Mouse (Mus musculus) midbrain, postnatal 0 days (tissue): Measurements from ENCODE around the gene Fkbp9. TPM values are rescaled to one million over a fixed set of nuclear protein-coding genes. Genes with fewer than 3 reads are reported as not detected.

Experiments
- ATAC-seq: fragments of 200-750 bp; cut with Nextera tagmentation; 2 replicates; pipeline ENCODE4 v1.8.0; 2017; ENCODE audit warnings: moderate number of reproducible peaks, mild to moderate bottlenecking, moderate TSS enrichment, moderate library complexity; ENCODE audit not compliant: low FRiP score
- DNase-seq: peaks from one replicate; pipeline ENCODE4 v3.0.0-alpha.2; 2015; ENCODE audit warnings: low spot score
- H3K27ac ChIP-seq: fragments of 300-500 bp; sonication (generic); 2 replicates; pipeline ENCODE4 v1.5.1; 2014; ENCODE audit warnings: low read depth, mild to moderate bottlenecking, low read length, mixed read lengths
- H3K27me3 ChIP-seq: fragments of 300-500 bp; sonication (generic); 2 replicates; pipeline ENCODE4 v1.6.1; 2014; ENCODE audit warnings: low read length, control low read depth, mixed read lengths; ENCODE audit not compliant: insufficient read depth
- H3K36me3 ChIP-seq: fragments of 300-500 bp; sonication (generic); 2 replicates; pipeline ENCODE4 v1.6.1; 2014; ENCODE audit warnings: low read length, control low read depth, mixed read lengths; ENCODE audit not compliant: insufficient read depth
- H3K4me1 ChIP-seq: fragments of 300-500 bp; sonication (generic); 2 replicates; pipeline ENCODE4 v1.6.1; 2014; ENCODE audit warnings: mild to moderate bottlenecking, control low read depth, antibody characterized with exemption, low read length, mixed read lengths; ENCODE audit not compliant: insufficient read depth
- H3K4me2 ChIP-seq: fragments of 300-500 bp; sonication (generic); 2 replicates; pipeline ENCODE4 v1.6.1; 2014; ENCODE audit warnings: low read depth, mild to moderate bottlenecking, low read length, mixed read lengths; ENCODE audit not compliant: poor library complexity, severe bottlenecking
- H3K4me3 ChIP-seq: fragments of 300-500 bp; sonication (generic); 2 replicates; pipeline ENCODE4 v1.5.1; 2014; ENCODE audit warnings: low read depth, mild to moderate bottlenecking, low read length, moderate library complexity
- H3K9ac ChIP-seq: fragments of 300-500 bp; sonication (generic); replicated peaks from 2 replicates; pipeline ENCODE4 v1.6.1; 2014; ENCODE audit warnings: mild to moderate bottlenecking, low read length, moderate library complexity, mixed read lengths; ENCODE audit not compliant: poor library complexity, severe bottlenecking
- H3K9me3 ChIP-seq: fragments of 300-500 bp; sonication (generic); 2 replicates; pipeline ENCODE4 v1.6.1; 2016; ENCODE audit warnings: low read length, control low read depth
- CTCF ChIP-seq: IDR thresholded peaks from 2 replicates; pipeline ENCODE4 v1.5.1; 2016; ENCODE audit warnings: antibody characterized with exemption, mild to moderate bottlenecking
- WGBS: fragments of 180-500 bp; shearing (Covaris S2); extraction: QIAGEN DNeasy Blood & Tissue Kit; methylation state at CpG from one replicate; pipeline ENCODE4 v1.1.7; 2014; 5-methylcytosine and 5-hydroxymethylcytosine counted together
- polyA plus RNA-seq: library from polyadenylated mRNA; unstranded; fragments of >200 nt; fragmentation: Nextera tagmentation; extraction: Ambion mirVana; gene quantifications from 2 replicates; pipeline ENCODE4 v1.2.1, GENCODE M21; 2015
- total RNA-seq: library from RNA; depleted of rRNA; stranded (reverse); fragments of >200 nt; gene quantifications from 2 replicates; pipeline ENCODE4 v1.2.3, GENCODE M21; 2014

Gene Fkbp9
- total and polyA plus RNA-seq, 2 experiments from 2014 or later = 31.9 to 46.5 TPM

DNA sequence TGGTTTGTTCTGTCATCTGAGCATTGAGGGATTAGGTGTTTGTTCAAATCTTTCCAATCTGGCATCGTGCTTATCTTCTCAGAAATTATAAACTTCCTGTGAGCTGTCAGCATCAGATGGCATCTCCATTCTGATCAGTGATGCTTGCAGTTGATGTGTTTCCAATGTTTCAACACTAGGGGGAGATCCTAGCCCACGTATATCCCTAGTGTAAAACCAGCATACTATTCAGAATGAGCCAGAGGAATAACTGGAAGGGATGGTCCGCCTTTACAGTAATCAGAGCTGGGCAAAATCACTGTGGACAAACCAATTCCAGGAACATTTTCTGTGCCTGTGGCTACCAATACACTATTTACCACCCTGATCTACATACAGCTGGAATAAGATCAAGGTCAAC, 23.2 kb upstream of the Fkbp9 start:
- no peak overlapping the region for H3K4me3 ChIP-seq
- peak; percentile 73 for DNase-seq
- no peak overlapping the region for H3K9ac ChIP-seq
- H3K27me3 ChIP-seq = no peaks in the 10 kb centered on the region; the same call in 1 of the 2 replicates
- TF ChIP-seq CTCF = peak; percentile 95
- peak; percentile 87 for ATAC-seq
- H3K27ac ChIP-seq = no peak overlapping the region
- no peak overlapping the region for H3K4me2 ChIP-seq
- no peaks in the 10 kb centered on the region for H3K36me3 ChIP-seq
- no peaks in the 10 kb centered on the region for H3K9me3 ChIP-seq
- no peaks in the 10 kb centered on the region for H3K4me1 ChIP-seq
- WGBS = 11% methylated on average over 3 of the region's 3 CpGs

DNA sequence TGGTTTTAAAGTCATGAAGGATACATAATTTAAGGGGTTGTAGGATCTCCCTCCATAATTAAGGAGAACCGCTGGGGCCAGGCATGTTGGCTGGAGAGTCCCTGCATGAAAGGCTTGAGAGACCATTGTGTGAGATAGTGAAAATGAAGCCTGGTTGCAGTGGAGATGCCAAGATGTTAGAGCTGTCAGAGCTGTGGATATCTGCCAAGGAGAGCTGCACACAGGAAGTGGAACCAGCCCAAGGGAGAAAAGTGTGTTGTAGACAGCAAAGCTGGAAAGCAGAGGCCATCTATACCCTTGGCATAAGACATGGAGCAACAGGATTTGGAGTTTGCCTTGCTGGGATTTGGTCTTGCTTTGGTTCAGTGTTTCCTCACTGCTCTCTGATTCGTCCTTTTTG, 18.5 kb upstream of the Fkbp9 start:
- no peak overlapping the region for H3K4me3 ChIP-seq
- no peaks in the 10 kb centered on the region for H3K27me3 ChIP-seq
- no peaks in the 10 kb centered on the region for H3K4me1 ChIP-seq
- ATAC-seq (no peak), DNase-seq (peak; percentile 55)
- H3K9ac ChIP-seq = no peak overlapping the region
- no peak overlapping the region for H3K4me2 ChIP-seq
- H3K9me3 ChIP-seq = no peaks in the 10 kb centered on the region
- no peak overlapping the region for H3K27ac ChIP-seq
- no peaks in the 10 kb centered on the region for H3K36me3 ChIP-seq
- 40% methylated on average over 2 of the region's 2 CpGs for WGBS
- TF ChIP-seq CTCF = no peak

DNA sequence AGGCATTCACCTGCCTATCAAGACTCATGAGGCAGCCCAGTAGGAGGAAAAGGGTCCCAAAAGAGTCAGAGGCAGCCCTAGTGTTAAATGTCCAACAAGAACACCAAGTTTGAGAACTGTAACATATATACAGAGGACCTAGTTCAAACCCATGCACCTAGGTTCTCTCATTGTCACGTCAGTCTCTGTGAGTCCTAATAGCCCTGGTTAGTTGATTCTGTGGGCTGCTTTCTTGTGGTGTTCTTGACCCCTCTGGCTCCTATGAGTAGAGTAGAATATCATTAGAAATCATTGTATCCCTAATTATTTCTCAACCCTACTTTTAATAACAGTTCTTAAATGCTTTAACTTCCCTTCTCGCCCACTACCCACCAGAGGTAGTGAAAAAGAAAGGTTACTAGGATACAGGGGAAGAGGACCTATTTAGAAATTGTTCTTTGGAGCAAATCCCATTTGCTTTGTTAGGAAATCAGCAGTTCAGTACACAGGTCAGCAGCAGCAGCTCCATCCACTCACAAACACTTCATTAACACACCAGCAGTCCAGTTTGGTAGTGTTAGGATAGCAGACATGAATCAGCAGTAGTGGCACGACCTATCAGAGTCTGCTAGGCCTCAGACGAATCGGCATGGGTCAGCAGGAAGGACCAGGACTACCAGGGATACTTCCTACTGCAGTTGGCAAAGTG, 13.3 kb upstream of the Fkbp9 start:
- no peak overlapping the region for H3K4me3 ChIP-seq
- H3K9ac ChIP-seq = no peak overlapping the region
- ATAC-seq (no peak), DNase-seq (no peak)
- no peak for TF ChIP-seq CTCF
- no peaks in the 10 kb centered on the region for H3K4me1 ChIP-seq
- H3K4me2 ChIP-seq = no peak overlapping the region
- H3K27ac ChIP-seq = no peak overlapping the region
- H3K36me3 ChIP-seq = no peaks in the 10 kb centered on the region
- WGBS = 78% methylated on average over 5 of the region's 5 CpGs
- no peaks in the 10 kb centered on the region for H3K27me3 ChIP-seq
- H3K9me3 ChIP-seq = no peaks in the 10 kb centered on the region

DNA sequence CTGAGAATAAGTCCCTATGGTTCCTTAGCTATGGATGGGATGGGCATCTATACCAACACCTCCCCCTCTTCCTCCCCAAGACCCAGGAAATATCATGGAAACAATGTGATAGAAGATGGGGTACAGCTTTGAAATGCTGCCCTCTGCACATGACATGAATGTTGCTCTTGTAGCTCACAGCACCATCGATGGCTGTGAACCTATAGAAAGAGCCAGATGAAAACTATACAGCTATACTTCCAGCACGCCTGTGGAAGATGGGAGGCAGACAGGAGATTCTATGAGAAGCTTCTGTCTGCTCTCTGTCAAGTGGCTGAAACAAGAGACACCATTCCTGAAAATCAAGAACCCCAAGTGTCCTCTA, 12.8 kb upstream of the Fkbp9 start:
- 91% methylated on average over 2 of the region's 2 CpGs for WGBS
- TF ChIP-seq CTCF = no peak
- no peak overlapping the region for H3K9ac ChIP-seq

DNA sequence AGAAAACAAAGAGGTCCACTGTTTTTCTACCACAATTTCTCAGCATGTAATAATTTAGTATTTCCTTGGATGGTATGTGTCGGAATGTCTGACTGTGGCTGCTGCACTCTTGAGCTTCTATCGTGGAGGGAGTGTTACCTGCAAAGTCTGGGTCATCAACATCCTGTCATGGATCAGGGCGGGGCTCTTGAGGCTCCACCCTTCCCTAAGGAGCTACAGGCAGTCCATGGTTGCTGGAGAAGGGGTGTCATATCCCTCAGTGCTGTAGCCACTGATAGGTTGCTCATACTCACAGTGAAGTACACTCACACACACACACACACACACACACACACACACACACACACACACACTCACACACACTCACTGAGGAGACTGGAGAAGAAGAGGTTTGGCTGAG, 6.2 kb upstream of the Fkbp9 start:
- no peaks in the 10 kb centered on the region for H3K4me1 ChIP-seq
- no peaks in the 10 kb centered on the region for H3K9me3 ChIP-seq
- no peak overlapping the region for H3K9ac ChIP-seq
- ATAC-seq (no peak), DNase-seq (no peak)
- H3K4me3 ChIP-seq = no peak overlapping the region
- H3K27me3 ChIP-seq = no peaks in the 10 kb centered on the region
- H3K36me3 ChIP-seq = no peaks in the 10 kb centered on the region
- TF ChIP-seq CTCF = no peak
- no peak overlapping the region for H3K27ac ChIP-seq
- 55% methylated on average over 3 of the region's 3 CpGs for WGBS
- no peak overlapping the region for H3K4me2 ChIP-seq

More for the DNA sequence above, 12.8 kb upstream of the Fkbp9 start:
- no peaks in the 10 kb centered on the region for H3K27me3 ChIP-seq
- no peaks in the 10 kb centered on the region for H3K9me3 ChIP-seq
- no peaks in the 10 kb centered on the region for H3K4me1 ChIP-seq
- no peak overlapping the region for H3K4me3 ChIP-seq
- H3K4me2 ChIP-seq = no peak overlapping the region
- DNase-seq (no peak), ATAC-seq (no peak)
- H3K36me3 ChIP-seq = no peaks in the 10 kb centered on the region
- no peak overlapping the region for H3K27ac ChIP-seq

DNA sequence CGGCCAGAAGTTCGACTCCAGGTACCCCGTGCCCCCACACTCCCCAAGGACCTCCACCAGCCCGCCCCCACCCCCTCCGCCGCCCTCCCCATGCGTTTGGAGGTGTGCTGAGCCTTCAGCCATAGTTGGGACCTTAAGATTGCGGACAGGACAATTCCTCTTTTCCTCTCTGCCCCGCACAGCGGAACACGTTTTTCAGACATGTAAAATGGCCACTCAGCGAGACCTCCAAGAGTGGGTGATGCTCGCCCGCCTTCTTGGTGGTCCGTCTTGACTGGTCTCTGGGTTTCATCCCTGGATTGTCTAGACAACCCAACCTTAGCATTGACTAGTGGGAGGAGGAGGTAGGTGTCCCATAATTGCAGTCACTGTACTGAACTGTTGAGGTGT, 543 bp downstream of the Fkbp9 start:
- ATAC-seq = no peak; the same call in 1 of the 2 replicates
- H3K9me3 ChIP-seq = no peaks in the 10 kb centered on the region
- H3K4me1 ChIP-seq = peaks cover 2% of the 10 kb centered on the region; the same call in 1 of the 2 replicates
- H3K27ac ChIP-seq = no peak overlapping the region
- no peaks in the 10 kb centered on the region for H3K36me3 ChIP-seq
- no peak for TF ChIP-seq CTCF
- 3% methylated on average over 15 of the region's 15 CpGs for WGBS
- H3K9ac ChIP-seq = peak overlapping the region; percentile 74; the same call in 1 of the 2 replicates
- peak overlapping the region; percentile 66 for H3K4me3 ChIP-seq
- peak overlapping the region; percentile 94 for H3K4me2 ChIP-seq
- no peak for DNase-seq
- 0 out of 2 replicates have a peak, but pooled peaks cover 3% of the 10 kb centered on the region for H3K27me3 ChIP-seq
